Mouse (Mus musculus): Measurements from ENCODE around the gene Trappc11. TPM values are rescaled to one million over a fixed set of nuclear protein-coding genes. Genes with fewer than 3 reads are reported as not detected.

Gene Trappc11
- 40.6 and 42.3 TPM in 2 replicates for polyA plus RNA-seq (2016; fragmentation: Nextera tagmentation; extraction: Ambion mirVana)

GRCm38 (mm10) chr8:47533344-47534125 lies at the start of gene Trappc11, which contains the start of gene Rwdd4a:
Gene Trappc11, minus strand, starts transcription at chr8:47533470.
Gene Rwdd4a, plus strand, starts transcription at chr8:47533664.
- Histone ChIP-seq H3K4me2 (replicated peaks) (peak within 1 kb of the TSS; percentile 83), H3K9ac (peak within 1 kb of the TSS; percentile 83), H3K9me3 (no peaks in the 10 kb centered on the region), H3K27ac (peak within 1 kb of the TSS; percentile 80), H3K4me1 (peaks cover 13% of the 10 kb centered on the region), H3K36me3 (peaks cover 19% of the 10 kb centered on the region), H3K27me3 (no peaks in the 10 kb centered on the region), H3K4me3 (peak within 1 kb of the TSS; percentile 97)
- ATAC-seq (ENCODE audit: insufficient number of reproducible peaks, insufficient read depth, low FRiP score, low TSS enrichment) = peak; percentile 100
- under 1% methylated on average over 65 of the region's 65 CpGs for WGBS

GRCm38 (mm10) chr8:47581454-47581853 lies 48.2 kb upstream of the Trappc11 start:
- Histone ChIP-seq H3K4me2 (replicated peaks) (no peak overlapping the region), H3K27me3 (no peaks in the 10 kb centered on the region), H3K36me3 (no peaks in the 10 kb centered on the region), H3K9ac (no peak overlapping the region), H3K4me1 (no peaks in the 10 kb centered on the region), H3K4me3 (no peak overlapping the region), H3K27ac (no peak overlapping the region), H3K9me3 (no peaks in the 10 kb centered on the region)
- WGBS = 90% methylated on average over 7 of the region's 7 CpGs
- ATAC-seq (ENCODE audit: insufficient number of reproducible peaks, insufficient read depth, low FRiP score, low TSS enrichment) = no peak

- WGBS = 90% methylated on average over 7 of the region's 7 CpGs
- ATAC-seq (ENCODE audit: insufficient number of reproducible peaks, insufficient read depth, low FRiP score, low TSS enrichment) = no peak
- no peak overlapping the region for H3K4me2 ChIP-seq (replicated peaks)
- H3K9ac ChIP-seq = no peak overlapping the region
- H3K4me1 ChIP-seq = no peaks in the 10 kb centered on the region
- H3K4me3 ChIP-seq = no peak overlapping the region
- no peaks in the 10 kb centered on the region for H3K9me3 ChIP-seq
- no peaks in the 10 kb centered on the region for H3K27me3 ChIP-seq
- no peaks in the 10 kb centered on the region for H3K36me3 ChIP-seq
- no peak overlapping the region for H3K27ac ChIP-seq
Observed at GRCm38 (mm10) chr8:47573482-47573881, 40.2 kb upstream of the Trappc11 start.

- 85% methylated on average over 6 of the region's 6 CpGs for WGBS
- Histone ChIP-seq H3K36me3 (no peaks in the 10 kb centered on the region), H3K9ac (no peak overlapping the region), H3K4me2 (replicated peaks) (no peak overlapping the region), H3K9me3 (no peaks in the 10 kb centered on the region), H3K4me3 (no peak overlapping the region), H3K27ac (no peak overlapping the region), H3K27me3 (no peaks in the 10 kb centered on the region), H3K4me1 (no peaks in the 10 kb centered on the region)
- ATAC-seq (ENCODE audit: insufficient number of reproducible peaks, insufficient read depth, low FRiP score, low TSS enrichment) = no peak
Observed at GRCm38 (mm10) chr8:47570161-47570560, 36.9 kb upstream of the Trappc11 start.

- Histone ChIP-seq H3K27ac (no peak overlapping the region), H3K9ac (no peak overlapping the region), H3K36me3 (no peaks in the 10 kb centered on the region), H3K4me3 (no peak overlapping the region), H3K9me3 (no peaks in the 10 kb centered on the region), H3K4me2 (replicated peaks) (no peak overlapping the region), H3K4me1 (no peaks in the 10 kb centered on the region), H3K27me3 (no peaks in the 10 kb centered on the region)
- ATAC-seq (ENCODE audit: insufficient number of reproducible peaks, insufficient read depth, low FRiP score, low TSS enrichment) = no peak
- 77% methylated on average over 5 of the region's 5 CpGs for WGBS
Observed at GRCm38 (mm10) chr8:47568098-47568497, 34.8 kb upstream of the Trappc11 start.

GRCm38 (mm10) chr8:47566551-47566950 lies 33.3 kb upstream of the Trappc11 start:
- no peak for ATAC-seq (ENCODE audit: insufficient number of reproducible peaks, insufficient read depth, low FRiP score, low TSS enrichment)
- H3K4me3 ChIP-seq = no peak overlapping the region
- no peaks in the 10 kb centered on the region for H3K4me1 ChIP-seq
- H3K27me3 ChIP-seq = no peaks in the 10 kb centered on the region
- 93% methylated on average over 6 of the region's 6 CpGs for WGBS
- no peak overlapping the region for H3K4me2 ChIP-seq (replicated peaks)
- no peak overlapping the region for H3K9ac ChIP-seq
- H3K9me3 ChIP-seq = no peaks in the 10 kb centered on the region
- no peak overlapping the region for H3K27ac ChIP-seq
- H3K36me3 ChIP-seq = no peaks in the 10 kb centered on the region

GRCm38 (mm10) chr8:47560801-47561200 lies 27.5 kb upstream of the Trappc11 start:
- H3K4me3 ChIP-seq = no peak overlapping the region
- ATAC-seq (ENCODE audit: insufficient number of reproducible peaks, insufficient read depth, low FRiP score, low TSS enrichment) = no peak
- WGBS = 85% methylated on average over 7 of the region's 7 CpGs
- H3K36me3 ChIP-seq = no peaks in the 10 kb centered on the region
- H3K9ac ChIP-seq = no peak overlapping the region
- no peak overlapping the region for H3K27ac ChIP-seq
- H3K4me2 ChIP-seq (replicated peaks) = no peak overlapping the region
- H3K9me3 ChIP-seq = no peaks in the 10 kb centered on the region
- H3K4me1 ChIP-seq = no peaks in the 10 kb centered on the region
- H3K27me3 ChIP-seq = no peaks in the 10 kb centered on the region

- H3K27me3 ChIP-seq = no peaks in the 10 kb centered on the region
- 63% methylated on average over 7 of the region's 7 CpGs for WGBS
- no peak overlapping the region for H3K4me3 ChIP-seq
- H3K9ac ChIP-seq = no peak overlapping the region
- H3K27ac ChIP-seq = no peak overlapping the region
- no peak for ATAC-seq (ENCODE audit: insufficient number of reproducible peaks, insufficient read depth, low FRiP score, low TSS enrichment)
- no peak overlapping the region for H3K4me2 ChIP-seq (replicated peaks)
- H3K4me1 ChIP-seq = no peaks in the 10 kb centered on the region
- H3K36me3 ChIP-seq = peaks cover 6% of the 10 kb centered on the region; the same call in 1 of the 2 replicates
- no peaks in the 10 kb centered on the region for H3K9me3 ChIP-seq
Observed at GRCm38 (mm10) chr8:47558274-47558673, 25.0 kb upstream of the Trappc11 start.

GRCm38 (mm10) chr8:47556446-47556845 lies 23.2 kb upstream of the Trappc11 start:
- Histone ChIP-seq H3K4me3 (no peak overlapping the region), H3K27ac (no peak overlapping the region), H3K9ac (no peak overlapping the region), H3K36me3 (peaks cover 11% of the 10 kb centered on the region), H3K9me3 (no peaks in the 10 kb centered on the region), H3K4me1 (no peaks in the 10 kb centered on the region), H3K27me3 (no peaks in the 10 kb centered on the region), H3K4me2 (replicated peaks) (no peak overlapping the region)
- ATAC-seq (ENCODE audit: insufficient number of reproducible peaks, insufficient read depth, low FRiP score, low TSS enrichment) = no peak
- WGBS = 81% methylated on average over 7 of the region's 7 CpGs

- Histone ChIP-seq H3K27me3 (no peaks in the 10 kb centered on the region), H3K4me1 (no peaks in the 10 kb centered on the region), H3K9ac (no peak overlapping the region), H3K36me3 (peaks cover 35% of the 10 kb centered on the region), H3K9me3 (no peaks in the 10 kb centered on the region), H3K4me2 (replicated peaks) (no peak overlapping the region), H3K4me3 (no peak overlapping the region), H3K27ac (no peak overlapping the region)
- WGBS = 83% methylated on average over 6 of the region's 6 CpGs
- ATAC-seq (ENCODE audit: insufficient number of reproducible peaks, insufficient read depth, low FRiP score, low TSS enrichment) = no peak
Observed at GRCm38 (mm10) chr8:47553613-47554012, 20.3 kb upstream of the Trappc11 start.

- WGBS = 95% methylated on average over 10 of the region's 10 CpGs
- Histone ChIP-seq H3K4me1 (no peaks in the 10 kb centered on the region), H3K9me3 (no peaks in the 10 kb centered on the region), H3K27me3 (no peaks in the 10 kb centered on the region), H3K4me3 (no peak overlapping the region), H3K27ac (no peak overlapping the region), H3K9ac (no peak overlapping the region), H3K36me3 (peaks cover 76% of the 10 kb centered on the region), H3K4me2 (replicated peaks) (no peak overlapping the region)
- no peak for ATAC-seq (ENCODE audit: insufficient number of reproducible peaks, insufficient read depth, low FRiP score, low TSS enrichment)
Observed at GRCm38 (mm10) chr8:47547102-47547501, 13.8 kb upstream of the Trappc11 start.

- Histone ChIP-seq H3K36me3 (peaks cover 71% of the 10 kb centered on the region), H3K27me3 (no peaks in the 10 kb centered on the region), H3K9ac (no peak overlapping the region), H3K4me2 (replicated peaks) (no peak overlapping the region), H3K4me3 (no peak overlapping the region), H3K4me1 (no peaks in the 10 kb centered on the region), H3K27ac (no peak overlapping the region), H3K9me3 (no peaks in the 10 kb centered on the region)
- 92% methylated on average over 5 of the region's 5 CpGs for WGBS
- no peak for ATAC-seq (ENCODE audit: insufficient number of reproducible peaks, insufficient read depth, low FRiP score, low TSS enrichment)
Observed at GRCm38 (mm10) chr8:47544094-47544493, 10.8 kb upstream of the Trappc11 start.
